Mouse (Mus musculus) lung, postnatal 10 days (tissue): ENCODE data around the gene Gpr62.

Source experiments
- DNase-seq: peaks from one replicate; pipeline ENCODE4 v3.0.0; 2021

Gene Gpr62

GRCm38 (mm10) chr9:106454888-106455681 lies 10.7 kb downstream of the Gpr62 start:
- DNase-seq: no peak

GRCm38 (mm10) chr9:106454071-106454761 lies 11.5 kb downstream of the Gpr62 start:
- DNase-seq: no peak

- DNase-seq: peak; percentile 74
These were observed 12.3 kb downstream of the Gpr62 start, which contains the start of gene Pcbp4 for GRCm38 (mm10) chr9:106453271-106454070. Gene Pcbp4, plus strand, starts transcription at chr9:106453291.

- DNase-seq: peak; percentile 54
These were observed 12.9 kb downstream of the Gpr62 start for GRCm38 (mm10) chr9:106452821-106453220.

GRCm38 (mm10) chr9:106452351-106452750 lies 13.4 kb downstream of the Gpr62 start:
- no peak for DNase-seq

- DNase-seq: no peak
These were observed 13.8 kb downstream of the Gpr62 start for GRCm38 (mm10) chr9:106451899-106452298.

- no peak for DNase-seq
These were observed 14.4 kb downstream of the Gpr62 start for GRCm38 (mm10) chr9:106451298-106451697.

- DNase-seq: peak; percentile 68
These were observed 15.1 kb downstream of the Gpr62 start for GRCm38 (mm10) chr9:106450661-106451060.

GRCm38 (mm10) chr9:106449947-106450346 lies 15.8 kb downstream of the Gpr62 start:
- DNase-seq: no peak

GRCm38 (mm10) chr9:106448498-106449031 lies 17.2 kb downstream of the Gpr62 start:
- peak; percentile 90 for DNase-seq

GRCm38 (mm10) chr9:106447951-106448350 lies 17.8 kb downstream of the Gpr62 start:
- no peak for DNase-seq

- peak; percentile 95 for DNase-seq
These were observed 18.4 kb downstream of the Gpr62 start, which contains the start of the genes Abhd14b and Abhd14a for GRCm38 (mm10) chr9:106447348-106447747. Gene Abhd14b, plus strand, starts transcription at chr9:106447459. Gene Abhd14a, minus strand, starts transcription at chr9:106447678.

GRCm38 (mm10) chr9:106444836-106445235 lies 20.9 kb downstream of the Gpr62 start:
- no peak for DNase-seq

GRCm38 (mm10) chr9:106442680-106443079 lies 23.1 kb downstream of the Gpr62 start:
- DNase-seq: no peak

GRCm38 (mm10) chr9:106436566-106436965 lies 29.2 kb downstream of the Gpr62 start:
- no peak for DNase-seq

- no peak for DNase-seq
These were observed 32.3 kb downstream of the Gpr62 start for GRCm38 (mm10) chr9:106433389-106433788.

- DNase-seq: no peak
These were observed 35.8 kb downstream of the Gpr62 start for GRCm38 (mm10) chr9:106430015-106430264.

- peak; percentile 97 for DNase-seq
These were observed 36.3 kb downstream of the Gpr62 start, which contains the start of gene Rpl29 for GRCm38 (mm10) chr9:106429221-106430014. Gene Rpl29, plus strand, starts transcription at chr9:106429454.

- no peak for DNase-seq
These were observed 37.0 kb downstream of the Gpr62 start for GRCm38 (mm10) chr9:106428719-106429220.

GRCm38 (mm10) chr9:106421865-106422160 lies 43.9 kb downstream of the Gpr62 start:
- peak; percentile 94 for DNase-seq

GRCm38 (mm10) chr9:106421033-106421864 lies 44.5 kb downstream of the Gpr62 start:
- no peak for DNase-seq
